Mouse (Mus musculus) midbrain, embryonic 13.5 days (tissue): ENCODE data around the gene Ak1. TPM values are rescaled to one million over a fixed set of nuclear protein-coding genes. Genes with fewer than 3 reads are reported as not detected.

ENCODE experiments used
- ATAC-seq: fragments of 200-750 bp; cut with Nextera tagmentation; 2 replicates; pipeline ENCODE4 v1.8.0; 2017; ENCODE audit warnings: mild to moderate bottlenecking, moderate TSS enrichment, moderate library complexity
- H3K27ac ChIP-seq: fragments of 300-500 bp; sonication (generic); 2 replicates; pipeline ENCODE4 v1.5.1; 2015; ENCODE audit warnings: inconsistent platforms, mild to moderate bottlenecking, moderate library complexity
- H3K27me3 ChIP-seq: fragments of 300-500 bp; sonication (generic); 2 replicates; pipeline ENCODE4 v1.6.1; 2015; ENCODE audit warnings: mild to moderate bottlenecking, inconsistent platforms
- H3K36me3 ChIP-seq: fragments of 300-500 bp; sonication (generic); 2 replicates; pipeline ENCODE4 v1.6.1; 2015; ENCODE audit warnings: mild to moderate bottlenecking, inconsistent platforms
- H3K4me1 ChIP-seq: fragments of 300-500 bp; sonication (generic); replicated peaks from 2 replicates; pipeline ENCODE4 v1.6.1; 2015; ENCODE audit warnings: inconsistent platforms
- H3K4me2 ChIP-seq: fragments of 300-500 bp; sonication (generic); replicated peaks from 2 replicates; pipeline ENCODE4 v1.6.1; 2015; ENCODE audit warnings: moderate library complexity, mild to moderate bottlenecking, inconsistent platforms
- H3K4me3 ChIP-seq: fragments of 300-500 bp; sonication (generic); replicated peaks from 2 replicates; pipeline ENCODE4 v1.5.1; 2015; ENCODE audit warnings: mild to moderate bottlenecking, inconsistent platforms
- H3K9ac ChIP-seq: fragments of 300-500 bp; sonication (generic); replicated peaks from 2 replicates; pipeline ENCODE4 v1.6.1; 2015; ENCODE audit warnings: mild to moderate bottlenecking, inconsistent platforms
- H3K9me3 ChIP-seq: fragments of 300-500 bp; sonication (generic); 2 replicates; pipeline ENCODE4 v1.6.1; 2016; ENCODE audit warnings: mild to moderate bottlenecking, inconsistent platforms
- WGBS: fragments of 180-500 bp; shearing (Covaris S2); methylation state at CpG from one replicate; pipeline ENCODE4 v1.1.7; 2015; 5-methylcytosine and 5-hydroxymethylcytosine counted together
- polyA plus RNA-seq: library from polyadenylated mRNA; unstranded; fragments of >200 nt; fragmentation: Nextera tagmentation; extraction: Ambion mirVana; gene quantifications from 2 replicates; pipeline ENCODE4 v1.2.1, GENCODE M21; 2015

The Ak1 gene
- polyA plus RNA-seq, 1 experiment from 2014 or later = 62.9 TPM

- Histone ChIP-seq H3K9ac (no peak overlapping the region), H3K36me3 (no peaks in the 10 kb centered on the region), H3K27me3 (no peaks in the 10 kb centered on the region), H3K27ac (0 out of 2 replicates have a peak overlapping the region, but pooled peaks have one; percentile 7), H3K9me3 (no peaks in the 10 kb centered on the region), H3K4me3 (no peak overlapping the region), H3K4me2 (no peak overlapping the region), H3K4me1 (peaks cover 2% of the 10 kb centered on the region; the same call in 1 of the 2 replicates)
- WGBS = 20% methylated on average over 11 of the region's 11 CpGs
- ATAC-seq = 0 out of 2 replicates have a peak, but pooled peaks have one; percentile 17
These were observed 46.2 kb downstream of the Ak1 start for GRCm38 (mm10) chr2:32667775-32668174.

GRCm38 (mm10) chr2:32668176-32668575, 46.6 kb downstream of the Ak1 start:
- Histone ChIP-seq H3K27me3 (no peaks in the 10 kb centered on the region), H3K4me2 (no peak overlapping the region), H3K9ac (no peak overlapping the region), H3K27ac (0 out of 2 replicates have a peak overlapping the region, but pooled peaks have one; percentile 7), H3K36me3 (no peaks in the 10 kb centered on the region), H3K4me3 (no peak overlapping the region), H3K4me1 (peaks cover 2% of the 10 kb centered on the region; the same call in 1 of the 2 replicates), H3K9me3 (no peaks in the 10 kb centered on the region)
- no peak for ATAC-seq
- 64% methylated on average over 7 of the region's 7 CpGs for WGBS

DNA sequence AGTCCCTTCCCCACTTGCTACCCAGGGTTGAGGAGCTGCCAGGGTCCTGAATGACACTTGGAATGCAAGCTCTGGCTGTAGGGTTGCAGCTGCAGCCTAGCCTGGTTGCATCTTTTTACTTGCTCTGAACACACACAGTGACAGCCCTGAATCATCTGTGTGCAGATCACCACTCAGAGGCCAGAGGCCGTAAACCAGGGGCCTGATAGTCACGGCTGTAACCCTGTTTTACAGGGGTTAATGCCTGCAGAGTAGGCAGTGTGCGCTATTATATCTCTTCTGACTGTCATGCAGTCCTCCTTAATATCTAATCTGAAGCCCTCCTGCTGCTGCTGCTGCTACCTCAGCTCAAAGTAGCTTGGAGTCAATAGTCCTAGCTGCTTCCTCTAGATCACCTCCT, 48.3 kb downstream of the Ak1 start:
- WGBS = 84% methylated on average over 3 of the region's 3 CpGs
- Histone ChIP-seq H3K9me3 (no peaks in the 10 kb centered on the region), H3K4me2 (no peak overlapping the region), H3K27ac (no peak overlapping the region), H3K27me3 (no peaks in the 10 kb centered on the region), H3K9ac (no peak overlapping the region), H3K4me1 (peaks cover 2% of the 10 kb centered on the region; the same call in 1 of the 2 replicates), H3K36me3 (no peaks in the 10 kb centered on the region), H3K4me3 (no peak overlapping the region)
- no peak for ATAC-seq

- Histone ChIP-seq H3K9me3 (no peaks in the 10 kb centered on the region), H3K9ac (no peak overlapping the region), H3K4me1 (peaks cover 2% of the 10 kb centered on the region; the same call in 1 of the 2 replicates), H3K4me3 (no peak overlapping the region), H3K27ac (no peak overlapping the region), H3K4me2 (no peak overlapping the region), H3K36me3 (no peaks in the 10 kb centered on the region), H3K27me3 (no peaks in the 10 kb centered on the region)
- no peak for ATAC-seq
- 90% methylated on average over 9 of the region's 9 CpGs for WGBS
These were observed 49.6 kb downstream of the Ak1 start for GRCm38 (mm10) chr2:32671147-32671546.

- peaks cover 2% of the 10 kb centered on the region; the same call in 1 of the 2 replicates for H3K4me1 ChIP-seq
- H3K27ac ChIP-seq = no peak overlapping the region
- H3K4me3 ChIP-seq = no peak overlapping the region
- no peaks in the 10 kb centered on the region for H3K27me3 ChIP-seq
- no peak overlapping the region for H3K9ac ChIP-seq
- no peak overlapping the region for H3K4me2 ChIP-seq
- H3K9me3 ChIP-seq = no peaks in the 10 kb centered on the region
- ATAC-seq = no peak
- H3K36me3 ChIP-seq = no peaks in the 10 kb centered on the region
- WGBS = 69% methylated on average over 9 of the region's 9 CpGs
These were observed 50.5 kb downstream of the Ak1 start for GRCm38 (mm10) chr2:32671907-32672595.

GRCm38 (mm10) chr2:32673176-32673917, 51.8 kb downstream of the Ak1 start:
- Histone ChIP-seq H3K27ac (no peak overlapping the region), H3K9me3 (no peaks in the 10 kb centered on the region), H3K36me3 (no peaks in the 10 kb centered on the region), H3K27me3 (no peaks in the 10 kb centered on the region), H3K4me2 (no peak overlapping the region), H3K4me3 (no peak overlapping the region), H3K9ac (no peak overlapping the region), H3K4me1 (no peaks in the 10 kb centered on the region)
- no peak for ATAC-seq
- WGBS = 92% methylated on average over 16 of the region's 16 CpGs

DNA sequence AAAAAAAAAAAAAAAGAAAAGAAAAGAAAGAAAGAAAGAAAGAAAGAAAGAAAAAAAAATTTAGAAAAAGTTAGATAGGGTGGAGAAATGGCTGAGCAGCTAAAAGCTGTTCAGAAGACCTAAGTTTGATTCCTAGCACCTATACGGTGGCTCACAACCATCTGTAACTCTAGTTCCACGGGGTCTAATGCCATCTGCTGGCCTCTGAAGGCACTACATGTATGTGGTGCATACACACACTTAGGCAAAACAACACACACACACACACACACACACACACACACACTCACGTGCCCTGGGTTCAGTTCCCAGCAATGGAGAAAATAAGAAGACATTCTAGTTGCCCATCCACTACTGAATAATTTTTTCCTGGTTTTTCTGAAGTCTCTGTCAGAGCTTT, 55.3 kb downstream of the Ak1 start:
- ATAC-seq = no peak
- 93% methylated on average over 3 of the region's 3 CpGs for WGBS
- H3K4me1 ChIP-seq = no peaks in the 10 kb centered on the region
- H3K36me3 ChIP-seq = no peaks in the 10 kb centered on the region
- no peak overlapping the region for H3K4me3 ChIP-seq
- H3K9me3 ChIP-seq = no peaks in the 10 kb centered on the region
- no peak overlapping the region for H3K4me2 ChIP-seq
- no peaks in the 10 kb centered on the region for H3K27me3 ChIP-seq
- no peak overlapping the region for H3K9ac ChIP-seq
- no peak overlapping the region for H3K27ac ChIP-seq

- Histone ChIP-seq H3K27me3 (no peaks in the 10 kb centered on the region), H3K27ac (no peak overlapping the region), H3K9ac (no peak overlapping the region), H3K36me3 (peaks cover 2% of the 10 kb centered on the region), H3K4me2 (no peak overlapping the region), H3K9me3 (no peaks in the 10 kb centered on the region), H3K4me3 (no peak overlapping the region), H3K4me1 (no peaks in the 10 kb centered on the region)
- WGBS = 96% methylated on average over 7 of the region's 7 CpGs
- ATAC-seq = no peak
These were observed 56.1 kb downstream of the Ak1 start for GRCm38 (mm10) chr2:32677683-32678082.

- no peak overlapping the region for H3K9ac ChIP-seq
- H3K4me2 ChIP-seq = no peak overlapping the region
- no peaks in the 10 kb centered on the region for H3K9me3 ChIP-seq
- H3K27me3 ChIP-seq = no peaks in the 10 kb centered on the region
- H3K4me1 ChIP-seq = no peaks in the 10 kb centered on the region
- 64% methylated on average over 7 of the region's 7 CpGs for WGBS
- no peak overlapping the region for H3K4me3 ChIP-seq
- no peak for ATAC-seq
- H3K27ac ChIP-seq = no peak overlapping the region
- peaks cover 26% of the 10 kb centered on the region for H3K36me3 ChIP-seq
These were observed 58.5 kb downstream of the Ak1 start for GRCm38 (mm10) chr2:32680051-32680451.

- Histone ChIP-seq H3K36me3 (peaks cover 37% of the 10 kb centered on the region), H3K9me3 (no peaks in the 10 kb centered on the region), H3K4me3 (no peak overlapping the region), H3K27me3 (no peaks in the 10 kb centered on the region), H3K4me2 (no peak overlapping the region), H3K9ac (0 out of 2 replicates have a peak overlapping the region, but pooled peaks have one; percentile 23), H3K27ac (no peak overlapping the region), H3K4me1 (no peaks in the 10 kb centered on the region)
- 87% methylated on average over 19 of the region's 19 CpGs for WGBS
- 0 out of 2 replicates have a peak, but pooled peaks have one; percentile 13 for ATAC-seq
These were observed 59.5 kb downstream of the Ak1 start for GRCm38 (mm10) chr2:32680961-32681650.

DNA sequence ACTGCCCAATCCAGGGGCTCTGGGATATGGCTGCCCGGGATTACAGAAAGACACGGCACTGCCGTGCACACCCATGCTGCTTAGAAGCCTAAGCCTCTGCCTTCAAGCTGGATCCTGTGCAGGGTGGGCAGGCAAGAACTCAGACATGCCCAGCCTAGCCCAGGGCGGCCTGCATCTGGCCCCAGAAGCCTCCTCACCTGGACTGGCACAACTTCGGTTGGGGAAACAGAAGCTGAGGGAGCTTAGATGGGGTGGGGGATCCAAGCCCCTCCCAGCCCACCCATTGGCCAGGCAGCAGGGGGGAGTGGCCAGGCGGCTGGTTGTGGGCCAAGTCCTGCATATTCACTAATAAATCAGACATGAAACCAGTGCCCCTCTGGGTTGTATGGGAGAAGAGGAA, 60.2 kb downstream of the Ak1 start:
- Histone ChIP-seq H3K4me2 (no peak overlapping the region), H3K4me3 (no peak overlapping the region), H3K4me1 (no peaks in the 10 kb centered on the region), H3K9me3 (no peaks in the 10 kb centered on the region), H3K27ac (no peak overlapping the region), H3K27me3 (no peaks in the 10 kb centered on the region), H3K36me3 (peaks cover 43% of the 10 kb centered on the region), H3K9ac (no peak overlapping the region)
- WGBS = 63% methylated on average over 6 of the region's 6 CpGs
- ATAC-seq = 0 out of 2 replicates have a peak, but pooled peaks have one; percentile 28
